Mouse (Mus musculus) brain, embryonic 14.5 days (tissue): ENCODE measurements around the gene Olfr738. TPM values are rescaled to one million over a fixed set of nuclear protein-coding genes. Genes with fewer than 3 reads are reported as not detected.

ENCODE experiments used
- DNase-seq: peaks from one replicate; pipeline ENCODE4 v3.0.0-alpha.2; 2011; ENCODE audit warnings: low read depth
- CTCF ChIP-seq: fragments of 200-500 bp; IDR thresholded peaks from 2 replicates; pipeline ENCODE4 v1.5.1; 2012; ENCODE audit warnings: inconsistent platforms, mild to moderate bottlenecking, moderate library complexity, borderline replicate concordance; ENCODE audit not compliant: insufficient read depth, insufficient read length; ENCODE audit errors: extremely low read depth
- POLR2A ChIP-seq: fragments of 200-500 bp; IDR thresholded peaks from 2 replicates; pipeline ENCODE4 v1.6.1; 2012; ENCODE audit warnings: mild to moderate bottlenecking, inconsistent platforms, borderline replicate concordance; ENCODE audit not compliant: poor library complexity, insufficient read depth, insufficient read length, severe bottlenecking; ENCODE audit errors: extremely low read depth
- polyA plus RNA-seq: library from polyadenylated mRNA; depleted of rRNA; stranded (reverse); fragments of >200 nt; gene quantifications from 2 replicates; pipeline ENCODE4 v1.2.3, GENCODE M21; 2012; rRNA removed

Olfr738 gene
- not detected in 2 replicates for polyA plus RNA-seq

- TF ChIP-seq POLR2A (no peak), CTCF (no peak)
- DNase-seq: no peak
Measured at GRCm38 (mm10) chr14:50407268-50407667, at the start of gene Olfr738. TSS of gene Olfr738 (plus strand) at chr14:50407568.

- TF ChIP-seq CTCF (no peak), POLR2A (no peak)
- no peak for DNase-seq
Measured at GRCm38 (mm10) chr14:50357593-50357992, 49.8 kb upstream of the Olfr738 start, which contains the start of gene Tlr11. TSS of gene Tlr11 (plus strand) at chr14:50357914.

GRCm38 (mm10) chr14:50360480-50360879 is 46.9 kb upstream of the Olfr738 start:
- no peak for TF ChIP-seq POLR2A
- TF ChIP-seq CTCF: no peak
- DNase-seq: no peak

GRCm38 (mm10) chr14:50363561-50363960 is 43.8 kb upstream of the Olfr738 start:
- no peak for TF ChIP-seq CTCF
- TF ChIP-seq POLR2A: no peak
- DNase-seq: no peak

- DNase-seq: no peak
- no peak for TF ChIP-seq POLR2A
- TF ChIP-seq CTCF: no peak
Measured at GRCm38 (mm10) chr14:50380863-50381262, 26.5 kb upstream of the Olfr738 start, which contains the start of gene Olfr736. TSS of gene Olfr736 (plus strand) at chr14:50381163.

GRCm38 (mm10) chr14:50418326-50418725 is 11.0 kb downstream of the Olfr738 start, which contains the start of gene Olfr739:
TSS of gene Olfr739 (plus strand) at chr14:50418626.
- no peak for TF ChIP-seq CTCF
- TF ChIP-seq POLR2A: no peak
- DNase-seq: no peak

- TF ChIP-seq POLR2A (no peak), CTCF (no peak)
- no peak for DNase-seq
Measured at GRCm38 (mm10) chr14:50445245-50445644, 37.9 kb downstream of the Olfr738 start, which contains the start of gene Olfr740. TSS of gene Olfr740 (plus strand) at chr14:50445545.

Other genes with a start within 250 kb of the Olfr738 start
- not detected in 2 replicates for gene Olfr730, start 219.4 kb upstream of the Olfr738 start, polyA plus RNA-seq
- gene Olfr731, start 165.7 kb upstream of the Olfr738 start, polyA plus RNA-seq: not detected in 2 replicates
- not detected in 2 replicates for gene Olfr732, start 123.4 kb upstream of the Olfr738 start, polyA plus RNA-seq
- gene Olfr733, start 106.0 kb upstream of the Olfr738 start, polyA plus RNA-seq: not detected in 2 replicates
- not detected in 2 replicates for gene Olfr734, start 80.8 kb upstream of the Olfr738 start, polyA plus RNA-seq
- gene Olfr735, start 58.7 kb upstream of the Olfr738 start, polyA plus RNA-seq: not detected in 2 replicates
- not detected in 2 replicates for gene Tlr11, start 49.7 kb upstream of the Olfr738 start, polyA plus RNA-seq
- gene Olfr736, start 26.4 kb upstream of the Olfr738 start, polyA plus RNA-seq: not detected in 2 replicates
- not detected in 2 replicates for gene Olfr739, start 11.1 kb downstream of the Olfr738 start, polyA plus RNA-seq
- gene Olfr740, start 38.0 kb downstream of the Olfr738 start, polyA plus RNA-seq: not detected in 2 replicates
- gene Olfr741, start 65.2 kb downstream of the Olfr738 start, polyA plus RNA-seq: not detected in 2 replicates
- not detected in 2 replicates for gene Olfr742, start 96.0 kb downstream of the Olfr738 start, polyA plus RNA-seq
- gene Olfr743, start 114.3 kb downstream of the Olfr738 start, polyA plus RNA-seq: not detected in 2 replicates
- not detected in 2 replicates for gene Olfr744, start 207.3 kb downstream of the Olfr738 start, polyA plus RNA-seq
- not detected in 2 replicates for gene Olfr745, start 231.8 kb downstream of the Olfr738 start, polyA plus RNA-seq
- gene Olfr746, start 239.5 kb downstream of the Olfr738 start, polyA plus RNA-seq: not detected in 2 replicates